Mouse (Mus musculus) embryo, embryonic 11.5 days (tissue): ENCODE measurements around the gene Nek7.

Experiments
- DNase-seq: peaks from one replicate; pipeline ENCODE4 v3.0.0-alpha.2; 2012; ENCODE audit warnings: low read depth, low spot score

Nek7 gene

GRCm38 (mm10) chr1:138510566-138510965 lies 109.4 kb downstream of the Nek7 start:
- DNase-seq, result no peak

- DNase-seq, result no peak
Observed at GRCm38 (mm10) chr1:138507446-138508043, 112.4 kb downstream of the Nek7 start.

- DNase-seq, result no peak
Observed at GRCm38 (mm10) chr1:138507014-138507413, 112.9 kb downstream of the Nek7 start.

GRCm38 (mm10) chr1:138504228-138504627 lies 115.7 kb downstream of the Nek7 start:
- DNase-seq, result no peak

GRCm38 (mm10) chr1:138500691-138501090 lies 119.2 kb downstream of the Nek7 start:
- DNase-seq, result no peak

GRCm38 (mm10) chr1:138500155-138500554 lies 119.8 kb downstream of the Nek7 start:
- DNase-seq, result peak; percentile 49

GRCm38 (mm10) chr1:138499461-138499860 lies 120.5 kb downstream of the Nek7 start:
- no peak for DNase-seq

- no peak for DNase-seq
Observed at GRCm38 (mm10) chr1:138491382-138492097, 128.4 kb downstream of the Nek7 start.

GRCm38 (mm10) chr1:138487569-138487968 lies 132.4 kb downstream of the Nek7 start:
- no peak for DNase-seq

GRCm38 (mm10) chr1:138480694-138481093 lies 139.2 kb downstream of the Nek7 start:
- no peak for DNase-seq

- no peak for DNase-seq
Observed at GRCm38 (mm10) chr1:138465352-138465751, 154.6 kb downstream of the Nek7 start.

- DNase-seq, result no peak
Observed at GRCm38 (mm10) chr1:138461425-138461824, 158.5 kb downstream of the Nek7 start.

- no peak for DNase-seq
Observed at GRCm38 (mm10) chr1:138449476-138449851, 170.5 kb downstream of the Nek7 start.

GRCm38 (mm10) chr1:138448635-138449475 lies 171.1 kb downstream of the Nek7 start:
- no peak for DNase-seq

GRCm38 (mm10) chr1:138446846-138447245 lies 173.1 kb downstream of the Nek7 start:
- DNase-seq, result no peak
